8 mouse cellular contexts compared by ENCODE assay signal in the genomic region with DNA sequence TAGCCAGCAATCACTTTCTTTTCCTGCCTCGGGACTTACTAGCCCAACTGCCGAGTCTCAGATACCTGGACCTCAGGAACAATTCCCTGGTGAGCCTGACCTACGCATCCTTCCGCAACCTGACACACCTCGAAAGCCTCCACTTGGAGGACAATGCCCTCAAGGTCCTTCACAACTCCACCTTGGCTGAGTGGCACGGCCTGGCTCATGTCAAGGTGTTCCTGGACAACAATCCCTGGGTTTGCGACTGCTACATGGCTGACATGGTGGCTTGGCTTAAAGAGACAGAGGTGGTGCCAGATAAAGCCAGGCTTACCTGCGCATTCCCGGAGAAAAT. TPM values are rescaled to one million over a fixed set of nuclear protein-coding genes. Genes with fewer than 3 reads are reported as not detected.
DNase-seq lines count a peak whose midpoint lies in the region; ATAC-seq and TF ChIP-seq lines count a peak whose summit lies in the region.

No protein-coding gene starts in this region.

- H3K79me2 ChIP-seq in myocyte (ENCODE audit: control insufficient read depth, insufficient read depth): peaks cover 18% of the 10 kb centered on the region

- no peak for DNase-seq in left cerebral cortex, adult 2 months (ENCODE audit: extremely low spot score in 1 of 2, low spot score in 2 of 2)
- DNase-seq in left cerebral cortex, adult 8-10 months (ENCODE audit: low spot score in 2 of 2): no peak
- no peak for DNase-seq in adrenal gland, postnatal 36 days
- DNase-seq in urinary bladder, postnatal 14 days (ENCODE audit: low spot score): no peak

- no peaks in the 10 kb centered on the region for H3K27me3 ChIP-seq in embryonic facial prominence, embryonic 15.5 days
- H3K27me3 ChIP-seq in hindbrain, embryonic 15.5 days: peaks cover 4% of the 10 kb centered on the region; the same call in 1 of the 2 replicates
- H3K27me3 ChIP-seq in myocyte (ENCODE audit: control insufficient read depth, insufficient read depth, insufficient read length): no peaks in the 10 kb centered on the region

- H3K4me3 ChIP-seq in left cerebral cortex, adult 2 months: peak overlapping the region; percentile 69
- H3K4me3 ChIP-seq in embryonic facial prominence, embryonic 15.5 days (replicated peaks): peak overlapping the region; percentile 73
- peak overlapping the region; percentile 56 for H3K4me3 ChIP-seq in hindbrain, embryonic 15.5 days
- H3K4me3 ChIP-seq in myocyte: peak overlapping the region; percentile 76

- ATAC-seq in embryonic facial prominence, embryonic 15.5 days (ENCODE audit: insufficient number of reproducible peaks, low FRiP score, low TSS enrichment, low read depth): no peak
- ATAC-seq in hindbrain, embryonic 15.5 days (ENCODE audit: low FRiP score, low read depth): no peak
- ATAC-seq in monocyte, adult 5-6 weeks (replicated peaks; ENCODE audit: insufficient number of reproducible peaks, low FRiP score, low TSS enrichment, poor library complexity, severe bottlenecking): no peak

- TF ChIP-seq CTCF in left cerebral cortex, adult 2 months (IDR thresholded peaks at IDR 0.05): no peak

- H3K9ac ChIP-seq in embryonic facial prominence, embryonic 15.5 days: no peak overlapping the region
- H3K9ac ChIP-seq in hindbrain, embryonic 15.5 days: peak overlapping the region; percentile 65

- WGBS in embryonic facial prominence, embryonic 15.5 days: 67% methylated on average over 9 of the region's 9 CpGs
- WGBS in hindbrain, embryonic 15.5 days: 69% methylated on average over 9 of the region's 9 CpGs

- no peak overlapping the region for H3K27ac ChIP-seq in left cerebral cortex, adult 2 months
- no peak overlapping the region for H3K27ac ChIP-seq in embryonic facial prominence, embryonic 15.5 days (replicated peaks)
- H3K27ac ChIP-seq in hindbrain, embryonic 15.5 days (replicated peaks): no peak overlapping the region

- peaks cover 20% of the 10 kb centered on the region for H3K4me1 ChIP-seq in embryonic facial prominence, embryonic 15.5 days
- H3K4me1 ChIP-seq in hindbrain, embryonic 15.5 days (replicated peaks): peaks cover 20% of the 10 kb centered on the region; the same call in 1 of the 2 replicates

- intact Hi-C loops in left cerebral cortex, adult 2 months (cut with DNase I): no loop called here

- H3ac ChIP-seq in myocyte (ENCODE audit: control insufficient read depth, insufficient read length): no peak overlapping the region

- H3K9me3 ChIP-seq in embryonic facial prominence, embryonic 15.5 days (replicated peaks): no peaks in the 10 kb centered on the region
- no peaks in the 10 kb centered on the region for H3K9me3 ChIP-seq in hindbrain, embryonic 15.5 days

- H3K36me3 ChIP-seq in embryonic facial prominence, embryonic 15.5 days: peaks cover 1% of the 10 kb centered on the region; the same call in 1 of the 2 replicates
- H3K36me3 ChIP-seq in hindbrain, embryonic 15.5 days: no peaks in the 10 kb centered on the region
- peaks cover 9% of the 10 kb centered on the region for H3K36me3 ChIP-seq in myocyte (ENCODE audit: control insufficient read depth, insufficient read depth)

- no peak for TF ChIP-seq POLR2A in myocyte (IDR thresholded peaks at IDR 0.05; ENCODE audit: insufficient read length, low read depth)

- peak overlapping the region; percentile 97 for H3K4me2 ChIP-seq in embryonic facial prominence, embryonic 15.5 days (replicated peaks)
- H3K4me2 ChIP-seq in hindbrain, embryonic 15.5 days: peak overlapping the region; percentile 90
- H3K4me2 ChIP-seq in myocyte (ENCODE audit: low read depth): peak overlapping the region; percentile 88

TF ChIP-seq in myocyte, 11 proteins besides CTCF, POLR2A, EP300 and RAD21:
- TF ChIP-seq SRF (IDR thresholded peaks at IDR 0.05; ENCODE audit: control insufficient read depth, insufficient read length, low read depth) (no peak), MYOG (IDR thresholded peaks at IDR 0.05; ENCODE audit: control insufficient read depth in 1 of 3, insufficient read depth in 1 of 3, insufficient read length in 2 of 3, low read depth in 2 of 3) (no peak), E2F4 (IDR thresholded peaks at IDR 0.05; ENCODE audit: insufficient read depth) (no peak), MYOD1 (IDR thresholded peaks at IDR 0.05; ENCODE audit: control insufficient read depth in 1 of 3, insufficient read length in 2 of 3, low read depth in 2 of 3) (no peak), POLR2AphosphoS2 (IDR thresholded peaks at IDR 0.05; ENCODE audit: insufficient read length, low read depth) (no peak), USF1 (IDR thresholded peaks at IDR 0.05; ENCODE audit: low read depth) (no peak), CEBPB (IDR thresholded peaks at IDR 0.05; ENCODE audit: insufficient read depth, poor library complexity, severe bottlenecking) (no peak), MAX (IDR thresholded peaks at IDR 0.05; ENCODE audit: low read depth) (no peak), TCF12 (IDR thresholded peaks at IDR 0.05; ENCODE audit: insufficient read depth, poor library complexity, severe bottlenecking) (no peak), REST (IDR thresholded peaks at IDR 0.05; ENCODE audit: insufficient read depth, insufficient read length) (no peak), TCF3 (IDR thresholded peaks at IDR 0.05; ENCODE audit: insufficient read length, low read depth) (no peak)
TF ChIP-seq in myocyte: peak in this region for 0.

RNA-seq across cellular contexts. Expression of gene Tpbg, which starts 2.4 kb away (rescaled TPM):
- total RNA-seq in left cerebral cortex, adult 2 months (2021): 10 to 100 TPM; 18.0 to 24.6 TPM
- 10 to 100 TPM; 17.4 to 21.9 (median 18.0) TPM for total RNA-seq in left cerebral cortex, adult 8-10 months (2022)
- 28.9 and 31.0 TPM in 2 replicates for polyA plus RNA-seq in embryonic facial prominence, embryonic 15.5 days (2015; fragmentation: Nextera tagmentation; extraction: Ambion mirVana)
- 19.7 and 23.2 TPM in 2 replicates for polyA plus RNA-seq in hindbrain, embryonic 15.5 days (2015; fragmentation: Nextera tagmentation; extraction: Ambion mirVana)
- 15.2 TPM for polyA plus RNA-seq in myocyte (2012; fragmentation: generic; extraction: Trizol)
- total RNA-seq in adrenal gland, postnatal 36 days (2021): 1 to 10 TPM; 2.7 to 4.7 TPM
- total RNA-seq in monocyte, adult 5-6 weeks (2017): not detected in 3 replicates
